8 mouse cellular contexts compared by ENCODE assay signal in genomic region chr7:28169489-28170422, GRCm38 (mm10). TPM values are rescaled to one million over a fixed set of nuclear protein-coding genes. Genes with fewer than 3 reads are reported as not detected.
DNase-seq lines count a peak whose midpoint lies in the region; ATAC-seq and TF ChIP-seq lines count a peak whose summit lies in the region.

Gene Fbl (plus strand): TSS chr7:28169710.

- ATAC-seq in activated CD4-positive, CD25-positive, alpha-beta regulatory T cell, adult 4 months, result peak; percentile 84
- ATAC-seq in megakaryocyte progenitor cell, adult 5-6 weeks (replicated peaks; ENCODE audit: poor library complexity), result peak; percentile 83

- no peak within 1 kb of the TSS for H3K27ac ChIP-seq in cortical plate, adult 2 months (ENCODE audit: insufficient read depth, low read length)

- peak within 1 kb of the TSS; percentile 61 for H3K4me3 ChIP-seq in cortical plate, adult 2 months (ENCODE audit: insufficient read depth, low read length)

- no peak for TF ChIP-seq CTCF in cortical plate, adult 2 months (IDR thresholded peaks at IDR 0.05; ENCODE audit: extremely low read depth, insufficient read depth, low read length)

- H3K4me1 ChIP-seq in cortical plate, adult 2 months (ENCODE audit: control insufficient read depth, insufficient read depth, low read length), result peaks cover 4% of the 10 kb centered on the region; the same call in 1 of the 2 replicates

- peak; percentile 88 for DNase-seq in gastrocnemius, postnatal 10 days
- DNase-seq in induced T-regulatory cell, adult 2 months (ENCODE audit: low read depth), result peak; percentile 97
- peak; percentile 76 to 91 for DNase-seq in left cerebral cortex, adult 9 months (ENCODE audit: low spot score in 2 of 2)
- peak; percentile 91 for DNase-seq in right cerebral cortex, postnatal 14 days
- peak; percentile 86 to 90 for DNase-seq in urinary bladder, postnatal 36 days (ENCODE audit: low spot score in 2 of 2)

- TF ChIP-seq POLR2A in cortical plate, adult 2 months (IDR thresholded peaks at IDR 0.05; ENCODE audit: extremely low read depth, insufficient read depth, low read length), result peak; percentile 74

RNA-seq across cellular contexts. Expression of gene Fbl, which starts in this region (rescaled TPM):
- polyA plus RNA-seq in activated CD4-positive, CD25-positive, alpha-beta regulatory T cell, adult 4 months (2017; shearing (Covaris generic)), result 10 to 100 TPM; 57.9 to 70.7 TPM
- polyA plus RNA-seq in cortical plate, adult 2 months (2012; rRNA removed), result 78.3 and 82.6 TPM in 2 replicates
- total RNA-seq in gastrocnemius, postnatal 10 days (2021), result 10 to 100 TPM; 44.0 to 49.0 TPM
- total RNA-seq in megakaryocyte progenitor cell, adult 5-6 weeks (2015), result 164 and 172 TPM in 2 replicates
- total RNA-seq in megakaryocyte progenitor cell, adult 5-6 weeks (2017), result 207 and 270 TPM in 2 replicates
